Mouse (Mus musculus): Measurements from ENCODE around the gene Asic2. TPM values are rescaled to one million over a fixed set of nuclear protein-coding genes. Genes with fewer than 3 reads are reported as not detected.

The Asic2 gene
- polyA plus RNA-seq, 1 experiment from 2014 or later = 0.21 TPM

DNA sequence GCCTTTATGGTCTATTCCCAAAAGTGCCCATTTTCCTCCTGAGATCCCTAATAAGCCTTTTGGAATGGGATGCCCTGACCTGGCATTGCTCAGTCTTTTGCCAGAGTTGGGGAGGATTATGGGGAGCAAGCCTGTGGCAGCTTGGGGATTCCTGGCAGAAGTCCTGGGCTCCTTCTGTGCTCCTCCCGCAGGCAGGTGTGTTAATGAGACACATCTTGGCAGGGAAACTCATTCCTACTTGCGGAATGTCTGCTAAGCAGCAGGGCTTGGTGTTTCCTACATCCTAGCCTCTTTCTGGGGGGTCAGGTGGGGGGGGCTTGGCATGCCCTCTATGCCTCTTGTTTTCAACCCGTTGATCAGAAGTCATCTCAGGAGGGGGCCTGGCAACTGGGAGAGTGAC lies 1081.2 kb downstream of the Asic2 start:
- Histone ChIP-seq H3K27ac (ENCODE audit: low read depth, low read length) (no peak overlapping the region), H3K27me3 (ENCODE audit: control insufficient read depth, insufficient read depth, low read length) (peaks cover 12% of the 10 kb centered on the region; the same call in 1 of the 2 replicates), H3K4me2 (no peak overlapping the region), H3K9me3 (replicated peaks; ENCODE audit: control insufficient read depth, low read length) (no peaks in the 10 kb centered on the region), H3K4me3 (ENCODE audit: low read depth, low read length) (no peak overlapping the region), H3K36me3 (ENCODE audit: control insufficient read depth, insufficient read depth, low read length) (no peaks in the 10 kb centered on the region), H3K9ac (ENCODE audit: low read depth, low read length) (no peak overlapping the region), H3K4me1 (ENCODE audit: control insufficient read depth, insufficient read depth, low read length) (no peaks in the 10 kb centered on the region)
- 55% methylated on average over 3 of the region's 3 CpGs for WGBS (ENCODE audit: insufficient replicate concordance)
- ATAC-seq (replicated peaks; ENCODE audit: insufficient number of reproducible peaks, low FRiP score, low TSS enrichment) = no peak

DNA sequence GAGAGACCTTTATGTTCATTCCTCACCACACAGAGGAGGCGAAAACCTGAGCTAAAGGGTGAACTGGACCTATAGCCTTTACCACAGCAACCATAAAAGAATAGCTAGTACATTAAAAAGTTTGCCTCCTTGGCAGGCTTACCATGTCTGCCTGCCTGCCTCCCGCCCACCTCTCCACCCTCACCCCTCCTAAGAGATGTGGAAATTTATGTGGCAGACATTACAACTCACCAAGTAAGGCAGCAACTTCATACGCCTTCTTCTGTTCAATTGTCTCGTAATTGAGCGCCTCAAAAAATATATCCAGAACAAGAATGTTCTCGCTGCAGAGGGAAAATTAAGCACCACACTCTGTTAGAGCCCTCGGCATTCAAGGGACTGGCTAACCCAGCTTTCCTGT lies 1081.9 kb downstream of the Asic2 start:
- Histone ChIP-seq H3K4me3 (ENCODE audit: low read depth, low read length) (no peak overlapping the region), H3K4me2 (no peak overlapping the region), H3K4me1 (ENCODE audit: control insufficient read depth, insufficient read depth, low read length) (no peaks in the 10 kb centered on the region), H3K9ac (ENCODE audit: low read depth, low read length) (no peak overlapping the region), H3K27me3 (ENCODE audit: control insufficient read depth, insufficient read depth, low read length) (peaks cover 9% of the 10 kb centered on the region; the same call in 1 of the 2 replicates), H3K36me3 (ENCODE audit: control insufficient read depth, insufficient read depth, low read length) (no peaks in the 10 kb centered on the region), H3K27ac (ENCODE audit: low read depth, low read length) (no peak overlapping the region), H3K9me3 (replicated peaks; ENCODE audit: control insufficient read depth, low read length) (no peaks in the 10 kb centered on the region)
- 69% methylated on average over 7 of the region's 7 CpGs for WGBS (ENCODE audit: insufficient replicate concordance)
- no peak for ATAC-seq (replicated peaks; ENCODE audit: insufficient number of reproducible peaks, low FRiP score, low TSS enrichment)

DNA sequence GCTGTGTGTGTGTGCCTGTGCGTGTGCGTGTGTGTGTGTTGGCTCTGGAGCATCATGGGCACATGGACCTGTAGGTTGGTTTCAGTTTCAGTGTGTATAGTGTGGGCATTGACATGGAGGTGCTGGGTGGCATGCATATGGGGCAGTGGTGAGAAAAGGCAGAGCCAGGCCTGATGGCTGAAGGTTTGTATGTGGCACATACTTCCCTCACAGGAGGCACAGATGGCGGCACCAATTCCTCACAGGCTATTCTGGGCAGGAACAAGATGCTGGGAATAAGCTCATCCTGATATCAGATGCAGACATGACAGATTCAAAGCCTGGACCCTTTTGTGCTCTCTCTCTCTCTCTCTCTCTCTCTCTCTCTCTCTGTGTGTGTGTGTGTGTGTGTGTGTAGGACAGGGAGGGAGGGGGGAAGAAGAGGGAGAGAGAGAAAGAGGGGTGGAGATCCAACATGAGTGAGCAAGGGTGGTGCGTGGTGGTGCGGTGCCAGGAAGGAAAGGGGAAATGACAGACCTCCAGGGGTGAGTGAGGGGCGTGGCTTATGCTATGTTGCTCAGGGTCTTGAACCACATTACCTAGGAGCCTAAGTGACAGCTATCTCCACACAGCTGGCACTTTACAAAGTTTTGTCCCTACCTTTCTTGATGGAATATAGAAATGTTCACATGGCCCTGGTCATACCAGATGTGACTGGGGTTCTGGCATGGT lies 1083.6 kb downstream of the Asic2 start:
- Histone ChIP-seq H3K36me3 (ENCODE audit: control insufficient read depth, insufficient read depth, low read length) (no peaks in the 10 kb centered on the region), H3K9ac (ENCODE audit: low read depth, low read length) (no peak overlapping the region), H3K4me3 (ENCODE audit: low read depth, low read length) (no peak overlapping the region), H3K27me3 (ENCODE audit: control insufficient read depth, insufficient read depth, low read length) (peaks cover 2% of the 10 kb centered on the region; the same call in 1 of the 2 replicates), H3K4me2 (no peak overlapping the region), H3K4me1 (ENCODE audit: control insufficient read depth, insufficient read depth, low read length) (no peaks in the 10 kb centered on the region), H3K27ac (ENCODE audit: low read depth, low read length) (no peak overlapping the region), H3K9me3 (replicated peaks; ENCODE audit: control insufficient read depth, low read length) (no peaks in the 10 kb centered on the region)
- 70% methylated on average over 6 of the region's 6 CpGs for WGBS (ENCODE audit: insufficient replicate concordance)
- no peak for ATAC-seq (replicated peaks; ENCODE audit: insufficient number of reproducible peaks, low FRiP score, low TSS enrichment)

DNA sequence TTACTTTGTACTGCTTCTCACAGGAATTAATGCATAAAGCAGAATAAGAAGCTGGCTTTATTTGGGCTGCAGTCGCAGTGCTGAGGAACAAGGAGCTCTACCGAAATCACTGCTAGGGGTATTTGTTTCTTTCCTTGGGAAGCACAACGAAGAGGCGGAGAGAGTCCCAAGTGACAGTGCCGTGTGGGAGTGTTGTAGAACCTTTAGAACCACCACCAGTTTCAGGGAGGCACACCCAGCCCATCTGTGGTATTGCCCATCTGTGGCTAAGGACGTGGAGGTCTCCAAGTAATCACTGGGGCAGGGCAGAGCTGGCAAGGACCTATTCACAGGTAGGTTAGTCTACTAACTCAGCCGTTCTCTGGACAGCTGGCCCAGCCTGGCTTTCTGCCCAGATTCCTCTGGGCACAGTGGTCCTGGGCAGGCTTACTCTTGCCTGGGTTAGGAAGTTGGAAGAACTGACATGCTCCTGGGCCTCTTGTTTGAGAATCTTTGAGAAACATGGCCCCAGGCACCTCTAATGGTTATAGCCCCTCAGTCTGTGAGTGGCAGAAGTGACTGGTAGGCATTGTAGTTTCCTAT lies 1085.9 kb downstream of the Asic2 start:
- peaks cover 2% of the 10 kb centered on the region; the same call in 1 of the 2 replicates for H3K27me3 ChIP-seq (ENCODE audit: control insufficient read depth, insufficient read depth, low read length)
- no peak overlapping the region for H3K4me2 ChIP-seq
- no peak overlapping the region for H3K4me3 ChIP-seq (ENCODE audit: low read depth, low read length)
- no peaks in the 10 kb centered on the region for H3K9me3 ChIP-seq (replicated peaks; ENCODE audit: control insufficient read depth, low read length)
- H3K36me3 ChIP-seq (ENCODE audit: control insufficient read depth, insufficient read depth, low read length) = no peaks in the 10 kb centered on the region
- H3K9ac ChIP-seq (ENCODE audit: low read depth, low read length) = no peak overlapping the region
- no peak for ATAC-seq (replicated peaks; ENCODE audit: insufficient number of reproducible peaks, low FRiP score, low TSS enrichment)
- WGBS (ENCODE audit: insufficient replicate concordance) = 77% methylated on average over 7 of the region's 7 CpGs
- no peak overlapping the region for H3K27ac ChIP-seq (ENCODE audit: low read depth, low read length)
- no peaks in the 10 kb centered on the region for H3K4me1 ChIP-seq (ENCODE audit: control insufficient read depth, insufficient read depth, low read length)

DNA sequence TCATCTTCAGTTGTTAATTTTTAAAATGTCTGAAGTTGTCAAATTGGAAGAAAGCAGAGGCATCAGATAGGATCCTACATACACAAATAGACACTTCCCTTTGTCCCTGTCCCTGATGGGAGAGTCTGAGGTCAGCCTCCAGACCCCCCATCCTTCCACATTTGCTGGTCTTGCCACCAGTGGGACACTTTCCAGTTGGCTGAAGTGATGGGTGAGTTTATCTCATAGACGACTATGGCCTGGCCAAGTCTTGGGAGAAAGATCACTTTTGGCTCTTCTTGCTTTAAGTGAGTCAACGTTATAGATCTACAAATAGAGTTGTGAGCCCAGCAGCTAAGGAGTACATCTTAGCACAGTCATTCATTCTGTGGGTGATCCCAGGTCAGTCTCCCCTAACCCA lies 1090.2 kb downstream of the Asic2 start:
- Histone ChIP-seq H3K4me2 (no peak overlapping the region), H3K36me3 (ENCODE audit: control insufficient read depth, insufficient read depth, low read length) (no peaks in the 10 kb centered on the region), H3K4me3 (ENCODE audit: low read depth, low read length) (no peak overlapping the region), H3K27me3 (ENCODE audit: control insufficient read depth, insufficient read depth, low read length) (no peaks in the 10 kb centered on the region), H3K9me3 (replicated peaks; ENCODE audit: control insufficient read depth, low read length) (no peaks in the 10 kb centered on the region), H3K9ac (ENCODE audit: low read depth, low read length) (no peak overlapping the region), H3K27ac (ENCODE audit: low read depth, low read length) (no peak overlapping the region), H3K4me1 (ENCODE audit: control insufficient read depth, insufficient read depth, low read length) (no peaks in the 10 kb centered on the region)
- WGBS (ENCODE audit: insufficient replicate concordance) = 73% methylated on average over 2 of the region's 2 CpGs
- ATAC-seq (replicated peaks; ENCODE audit: insufficient number of reproducible peaks, low FRiP score, low TSS enrichment) = no peak

DNA sequence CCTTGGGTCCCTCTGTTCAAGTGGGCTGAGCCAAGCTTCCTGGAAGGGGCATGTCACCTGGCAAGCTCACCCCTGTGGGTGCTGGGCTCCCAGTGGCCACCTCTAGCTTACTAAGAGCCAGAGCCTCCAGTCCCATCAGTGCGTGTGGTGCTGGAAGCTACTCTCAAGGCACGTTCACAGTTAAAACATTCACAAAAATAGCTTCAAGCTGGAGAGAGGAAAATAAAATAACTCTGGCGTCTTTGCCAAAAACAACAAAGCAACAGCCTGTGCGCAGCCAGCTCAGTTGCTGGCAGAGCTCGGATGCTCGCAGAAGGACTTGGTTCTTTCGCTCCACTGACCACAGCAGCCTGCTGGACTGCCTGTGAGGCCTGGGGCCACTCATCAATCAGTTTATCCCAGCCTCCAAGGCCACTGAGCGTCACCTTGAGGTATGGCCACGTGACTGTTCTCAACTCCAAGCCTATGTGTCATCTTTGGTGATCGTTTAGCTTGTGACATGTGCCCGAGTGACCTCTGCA lies 1091.1 kb downstream of the Asic2 start:
- no peak overlapping the region for H3K4me2 ChIP-seq
- no peak overlapping the region for H3K9ac ChIP-seq (ENCODE audit: low read depth, low read length)
- peaks cover 4% of the 10 kb centered on the region for H3K4me1 ChIP-seq (ENCODE audit: control insufficient read depth, insufficient read depth, low read length)
- no peaks in the 10 kb centered on the region for H3K9me3 ChIP-seq (replicated peaks; ENCODE audit: control insufficient read depth, low read length)
- no peaks in the 10 kb centered on the region for H3K27me3 ChIP-seq (ENCODE audit: control insufficient read depth, insufficient read depth, low read length)
- ATAC-seq (replicated peaks; ENCODE audit: insufficient number of reproducible peaks, low FRiP score, low TSS enrichment) = no peak
- no peak overlapping the region for H3K4me3 ChIP-seq (ENCODE audit: low read depth, low read length)
- 52% methylated on average over 11 of the region's 11 CpGs for WGBS (ENCODE audit: insufficient replicate concordance)
- no peak overlapping the region for H3K27ac ChIP-seq (ENCODE audit: low read depth, low read length)
- H3K36me3 ChIP-seq (ENCODE audit: control insufficient read depth, insufficient read depth, low read length) = no peaks in the 10 kb centered on the region

DNA sequence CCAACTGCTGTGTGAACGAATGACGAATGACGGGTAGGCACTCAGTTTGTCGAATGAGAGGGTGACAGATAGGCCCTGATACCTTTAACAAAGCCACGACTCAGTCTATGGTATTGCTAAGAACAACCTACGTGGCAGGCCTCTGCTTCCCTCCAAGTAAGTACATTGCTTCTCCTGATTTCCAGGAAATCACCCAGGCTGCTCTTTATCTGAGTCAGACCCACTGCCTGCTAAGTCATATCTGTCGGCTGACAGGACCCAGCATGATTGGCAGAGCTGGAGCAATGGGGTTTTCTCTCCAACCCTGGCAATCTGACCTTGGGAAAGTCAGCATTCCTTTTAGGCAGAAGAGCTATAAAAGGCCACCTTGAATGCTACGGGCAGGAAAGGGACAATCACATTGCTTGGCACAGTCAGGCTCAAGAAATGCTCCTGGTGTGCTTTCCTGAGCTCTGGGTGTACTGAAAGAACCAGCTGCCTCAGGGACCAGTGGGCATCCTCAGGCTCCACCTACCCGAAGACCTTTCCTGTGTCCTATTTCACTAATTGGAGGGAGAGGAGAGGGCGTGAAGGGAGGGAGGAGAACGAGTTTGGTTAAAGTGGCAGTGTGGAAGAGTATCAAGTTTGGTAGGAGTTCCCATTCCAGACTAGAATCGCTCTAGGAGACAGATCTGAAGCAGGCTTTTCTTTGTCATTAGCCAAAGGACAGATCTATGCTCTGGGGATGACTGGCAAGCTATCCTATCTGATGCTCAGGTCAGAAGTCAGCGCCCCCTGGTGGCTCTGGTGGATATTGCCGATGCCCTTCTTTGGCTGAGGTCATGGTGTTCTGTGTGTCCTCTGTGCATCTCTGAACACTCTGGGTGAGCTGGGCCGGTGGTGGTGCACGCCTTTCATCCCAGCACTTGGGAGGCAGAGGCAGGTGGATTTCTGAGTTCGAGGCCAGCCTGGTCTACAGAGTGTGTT lies 1095.5 kb downstream of the Asic2 start:
- Histone ChIP-seq H3K27ac (ENCODE audit: low read depth, low read length) (no peak overlapping the region), H3K4me1 (ENCODE audit: control insufficient read depth, insufficient read depth, low read length) (peaks cover 4% of the 10 kb centered on the region), H3K36me3 (ENCODE audit: control insufficient read depth, insufficient read depth, low read length) (no peaks in the 10 kb centered on the region), H3K4me2 (no peak overlapping the region), H3K27me3 (ENCODE audit: control insufficient read depth, insufficient read depth, low read length) (no peaks in the 10 kb centered on the region), H3K9ac (ENCODE audit: low read depth, low read length) (no peak overlapping the region), H3K9me3 (replicated peaks; ENCODE audit: control insufficient read depth, low read length) (no peaks in the 10 kb centered on the region), H3K4me3 (ENCODE audit: low read depth, low read length) (no peak overlapping the region)
- ATAC-seq (replicated peaks; ENCODE audit: insufficient number of reproducible peaks, low FRiP score, low TSS enrichment) = no peak
- WGBS (ENCODE audit: insufficient replicate concordance) = 47% methylated on average over 17 of the region's 17 CpGs

DNA sequence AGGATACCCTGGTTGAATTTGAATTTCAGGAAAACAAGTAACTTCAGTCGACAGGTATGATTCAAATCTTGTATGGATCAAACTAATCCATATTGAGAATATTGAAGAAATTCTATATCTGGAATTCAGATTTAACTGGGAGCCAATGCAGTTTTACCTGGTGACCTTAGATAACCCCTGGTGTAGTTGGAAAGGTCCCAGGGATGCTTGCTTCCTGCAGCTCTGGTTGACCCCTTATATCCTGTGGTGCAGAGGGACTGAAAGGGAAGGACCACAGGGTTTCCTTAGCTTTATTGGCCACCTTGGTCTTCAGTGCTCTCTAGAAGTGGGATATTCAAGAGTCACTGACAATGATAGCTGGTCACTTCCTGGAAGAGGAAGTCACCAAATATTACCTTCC lies 1100.2 kb downstream of the Asic2 start:
- Histone ChIP-seq H3K4me3 (ENCODE audit: low read depth, low read length) (no peak overlapping the region), H3K36me3 (ENCODE audit: control insufficient read depth, insufficient read depth, low read length) (no peaks in the 10 kb centered on the region), H3K4me1 (ENCODE audit: control insufficient read depth, insufficient read depth, low read length) (peaks cover 4% of the 10 kb centered on the region), H3K27ac (ENCODE audit: low read depth, low read length) (no peak overlapping the region), H3K9ac (ENCODE audit: low read depth, low read length) (no peak overlapping the region), H3K4me2 (no peak overlapping the region), H3K27me3 (ENCODE audit: control insufficient read depth, insufficient read depth, low read length) (no peaks in the 10 kb centered on the region), H3K9me3 (replicated peaks; ENCODE audit: control insufficient read depth, low read length) (no peaks in the 10 kb centered on the region)
- no peak for ATAC-seq (replicated peaks; ENCODE audit: insufficient number of reproducible peaks, low FRiP score, low TSS enrichment)
- WGBS (ENCODE audit: insufficient replicate concordance) = 86% methylated on average over 1 of the region's 1 CpGs

Measured in heart, embryonic 11.5 days (tissue).